Mouse (Mus musculus) MEL (cell line): ENCODE results near the gene Clic4. TPM values are rescaled to one million over a fixed set of nuclear protein-coding genes. Genes with fewer than 3 reads are reported as not detected.

Source experiments
- DNase-seq: peaks from one replicate; pipeline ENCODE4 v3.0.0; 2011; ENCODE audit warnings: low read depth, low spot score
- H3K27ac ChIP-seq: 2 replicates; pipeline ENCODE4 v1.5.1; 2012; ENCODE audit warnings: low read depth, mild to moderate bottlenecking, control low read depth, low read length, moderate library complexity; ENCODE audit not compliant: control insufficient read depth
- H3K27me3 ChIP-seq, 2 experiments: fragments of 150-350 bp in 1 of 2; sonication (generic) in 1 of 2; 2 replicates each; pipeline ENCODE4 v1.6.1; 2012; ENCODE audit warnings: low read length in 2 of 2, mild to moderate bottlenecking in 2 of 2, improper control_type of control experiment in 1 of 2, moderate library complexity in 1 of 2; ENCODE audit not compliant: insufficient read depth in 2 of 2, control insufficient read depth in 1 of 2
- H3K36me3 ChIP-seq, 2 experiments: 2 replicates each; pipeline ENCODE4 v1.6.1; 2012 to 2014; ENCODE audit warnings: low read length in 2 of 2, improper control_type of control experiment in 1 of 2, inconsistent platforms in 1 of 2, mild to moderate bottlenecking in 1 of 2; ENCODE audit not compliant: insufficient read depth in 2 of 2, control insufficient read depth in 1 of 2
- H3K4me1 ChIP-seq, 2 experiments: fragments of 150-350 bp in 1 of 2; sonication (generic) in 1 of 2; 2 replicates each; pipeline ENCODE4 v1.6.1; 2012; ENCODE audit warnings: low read length in 2 of 2, improper control_type of control experiment in 1 of 2, mild to moderate bottlenecking in 1 of 2; ENCODE audit not compliant: insufficient read depth in 2 of 2, control insufficient read depth in 1 of 2
- H3K4me3 ChIP-seq, 2 experiments: fragments of 150-350 bp in 1 of 2; sonication (generic) in 1 of 2; 2 replicates each; pipeline ENCODE4 v1.5.1; 2012; ENCODE audit warnings: low read depth in 2 of 2, low read length in 2 of 2, mild to moderate bottlenecking in 2 of 2, moderate library complexity in 2 of 2, control low read depth in 1 of 2, improper control_type of control experiment in 1 of 2; ENCODE audit not compliant: control insufficient read depth in 1 of 2, insufficient read depth in 1 of 2
- H3K79me2 ChIP-seq: 2 replicates; pipeline ENCODE4 v1.6.1; 2012; ENCODE audit warnings: mild to moderate bottlenecking, low read length, moderate library complexity; ENCODE audit not compliant: control insufficient read depth, poor library complexity, insufficient read depth
- H3K9ac ChIP-seq: 2 replicates; pipeline ENCODE4 v1.6.1; 2012; ENCODE audit warnings: low read depth, mild to moderate bottlenecking, control low read depth, low read length, moderate library complexity; ENCODE audit not compliant: control insufficient read depth, poor library complexity, severe bottlenecking
- H3K9me3 ChIP-seq: fragments of 150-350 bp; sonication (generic); replicated peaks from 2 replicates; pipeline ENCODE4 v1.6.1; 2012; ENCODE audit warnings: mild to moderate bottlenecking, low read length, improper control_type of control experiment, moderate library complexity; ENCODE audit not compliant: insufficient read depth
- BHLHE40 ChIP-seq: IDR thresholded peaks from 2 replicates; pipeline ENCODE4 v1.6.1; 2012; ENCODE audit warnings: low read depth, mild to moderate bottlenecking, inconsistent platforms, low read length, improper control_type of control experiment, borderline replicate concordance
- CHD1 ChIP-seq: IDR thresholded peaks from 2 replicates; pipeline ENCODE4 v1.6.1; 2012; ENCODE audit warnings: low read depth, mild to moderate bottlenecking, inconsistent platforms, low read length, improper control_type of control experiment
- CHD2 ChIP-seq: IDR thresholded peaks from 2 replicates; pipeline ENCODE4 v1.6.1; 2011; ENCODE audit warnings: low read length, improper control_type of control experiment
- ELF1 ChIP-seq: IDR thresholded peaks from 2 replicates; pipeline ENCODE4 v1.6.1; 2014; ENCODE audit warnings: low read depth, mild to moderate bottlenecking, inconsistent platforms, low read length, improper control_type of control experiment, moderate library complexity
- EP300 ChIP-seq, 2 experiments: IDR thresholded peaks; 2 replicates each; pipeline ENCODE4 v1.6.1; 2011; ENCODE audit warnings: improper control_type of control experiment in 2 of 2, low read length in 2 of 2, low read depth in 1 of 2, mild to moderate bottlenecking in 1 of 2
- ETS1 ChIP-seq: IDR thresholded peaks from 2 replicates; pipeline ENCODE4 v1.6.1; 2012; ENCODE audit warnings: low read depth, mild to moderate bottlenecking, inconsistent platforms, low read length, improper control_type of control experiment, moderate library complexity
- GATA1 ChIP-seq: IDR thresholded peaks from 2 replicates; pipeline ENCODE4 v1.6.1; 2011; ENCODE audit warnings: low read depth, low read length, improper control_type of control experiment
- HCFC1 ChIP-seq: IDR thresholded peaks from 2 replicates; pipeline ENCODE4 v1.6.1; 2012; ENCODE audit warnings: low read depth, mild to moderate bottlenecking, inconsistent platforms, low read length, improper control_type of control experiment, moderate library complexity
- KAT2A ChIP-seq: conservative IDR thresholded peaks from 2 replicates; pipeline ENCODE4 v1.6.1; 2012; ENCODE audit warnings: low read depth, low read length, improper control_type of control experiment, inconsistent platforms
- MAZ ChIP-seq: IDR thresholded peaks from 2 replicates; pipeline ENCODE4 v1.6.1; 2012; ENCODE audit warnings: low read depth, mild to moderate bottlenecking, inconsistent platforms, low read length, improper control_type of control experiment
- MEF2A ChIP-seq: IDR thresholded peaks from 2 replicates; pipeline ENCODE4 v1.6.1; 2014; ENCODE audit warnings: low read depth, mild to moderate bottlenecking, inconsistent platforms, low read length, improper control_type of control experiment; ENCODE audit not compliant: poor library complexity, insufficient replicate concordance, severe bottlenecking; ENCODE audit errors: extremely low read depth
- MXI1 ChIP-seq: IDR thresholded peaks from 2 replicates; pipeline ENCODE4 v1.6.1; 2011; ENCODE audit warnings: mild to moderate bottlenecking, low read depth, low read length, improper control_type of control experiment
- NELFE ChIP-seq: IDR thresholded peaks from 2 replicates; pipeline ENCODE4 v1.6.1; 2011; ENCODE audit warnings: low read depth, low read length, improper control_type of control experiment
- RAD21 ChIP-seq: IDR thresholded peaks from 2 replicates; pipeline ENCODE4 v1.6.1; 2011; ENCODE audit warnings: mild to moderate bottlenecking, low read depth, low read length, improper control_type of control experiment
- RCOR1 ChIP-seq: IDR thresholded peaks from 2 replicates; pipeline ENCODE4 v1.6.1; 2012; ENCODE audit warnings: low read depth, mild to moderate bottlenecking, inconsistent platforms, low read length, improper control_type of control experiment
- SIN3A ChIP-seq: IDR thresholded peaks from 2 replicates; pipeline ENCODE4 v1.6.1; 2012; ENCODE audit warnings: low read length, improper control_type of control experiment, inconsistent platforms
- TAL1 ChIP-seq: IDR thresholded peaks from 2 replicates; pipeline ENCODE4 v1.6.1; 2012; ENCODE audit warnings: mild to moderate bottlenecking, inconsistent platforms, low read length, moderate library complexity, mixed read lengths
- TBP ChIP-seq: IDR thresholded peaks from 2 replicates; pipeline ENCODE4 v1.8.0; 2011; ENCODE audit warnings: low read depth, low read length, improper control_type of control experiment
- TCF12 ChIP-seq: IDR thresholded peaks from 2 replicates; pipeline ENCODE4 v1.6.1; 2014; ENCODE audit warnings: low read depth, mild to moderate bottlenecking, inconsistent platforms, low read length, improper control_type of control experiment, moderate library complexity
- USF2 ChIP-seq, 2 experiments: IDR thresholded peaks; 2 replicates each; pipeline ENCODE4 v1.6.1; 2011 to 2012; ENCODE audit warnings: improper control_type of control experiment in 2 of 2, low read length in 2 of 2, borderline replicate concordance in 1 of 2, inconsistent platforms in 1 of 2, low read depth in 1 of 2, mild to moderate bottlenecking in 1 of 2; ENCODE audit not compliant: insufficient read depth in 1 of 2
- ZNF384 ChIP-seq: IDR thresholded peaks from 2 replicates; pipeline ENCODE4 v1.6.1; 2012; ENCODE audit warnings: low read depth, mild to moderate bottlenecking, inconsistent platforms, low read length, improper control_type of control experiment
- polyA plus RNA-seq, 2 experiments: library from polyadenylated mRNA; stranded (reverse) in 1 of 2; unstranded in 1 of 2; fragments of >175 nt in 1 of 2; fragments of >200 nt in 1 of 2; gene quantifications; 2 replicates each; pipeline versions ENCODE4 v1.2.1 to v1.2.4; 2012; ENCODE audit warnings: low replicate concordance in 2 of 2, low read depth in 1 of 2; ENCODE audit not compliant: insufficient read length in 2 of 2, insufficient read depth in 1 of 2, missing spikeins in 1 of 2
- total RNA-seq: library from RNA; depleted of rRNA; stranded (reverse); fragments of 300-350 nt; gene quantifications from 2 replicates; pipeline ENCODE4 v1.2.3, GENCODE M21; 2012

The Clic4 gene
- total and polyA plus RNA-seq, 3 experiments = 32.9 to 274 (median 83.8) TPM

DNA sequence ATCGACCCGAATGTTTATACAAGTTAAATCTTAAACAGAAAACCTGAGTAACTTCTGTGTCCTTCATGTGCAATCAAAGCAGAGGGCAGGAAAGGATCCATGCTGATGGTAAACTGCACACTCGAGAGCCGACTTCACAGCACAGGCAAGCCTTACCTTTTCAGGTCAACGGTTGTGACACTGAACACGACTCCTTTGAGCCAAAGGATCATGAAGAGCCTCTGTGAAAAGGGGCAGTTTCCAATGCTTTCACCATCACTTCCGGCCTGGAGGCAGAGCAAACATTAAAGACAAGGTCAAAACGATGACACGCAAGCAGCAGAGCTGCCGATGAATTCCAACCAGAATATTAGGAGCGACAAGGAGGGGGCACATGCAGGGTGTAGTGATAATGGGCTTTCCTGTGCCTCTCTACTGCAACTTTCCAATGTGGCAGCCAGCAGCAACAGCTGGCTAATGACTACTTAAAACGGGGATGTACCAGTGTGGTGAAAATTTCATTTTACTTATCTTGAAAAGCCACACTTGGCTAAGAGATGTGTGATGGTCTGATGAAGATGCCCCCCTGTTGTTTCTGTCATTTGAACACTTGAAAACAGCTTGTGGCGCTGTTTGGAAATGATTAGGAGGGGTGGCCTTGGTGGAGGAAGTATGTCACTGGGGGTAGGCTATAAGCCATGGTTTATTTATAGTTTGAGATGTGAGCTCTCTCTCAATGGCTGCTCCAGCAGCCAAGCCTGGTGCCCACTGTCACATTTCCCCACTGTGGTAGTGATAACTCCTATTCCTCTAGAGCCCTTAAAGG is 33.7 kb downstream of the Clic4 start:
- H3K4me1 ChIP-seq = peaks cover 41 to 45% of the 10 kb centered on the region in 2 experiments
- H3K9ac ChIP-seq = no peak overlapping the region
- TF ChIP-seq CHD2 = no peak
- 0 out of 2 replicates have a peak, but pooled peaks have one; percentile 11 for TF ChIP-seq ELF1
- peak; percentile 90 for TF ChIP-seq SIN3A
- TF ChIP-seq NELFE = no peak
- peak; percentile 59 for TF ChIP-seq MXI1
- peak; percentile 97 for TF ChIP-seq ETS1
- no peak for TF ChIP-seq RAD21
- 0 out of 2 replicates have a peak, but pooled peaks have one; percentile 34 for TF ChIP-seq HCFC1
- TF ChIP-seq MAZ = peak; percentile 52; the same call in 1 of the 2 replicates
- TF ChIP-seq KAT2A = no peak
- no peak for TF ChIP-seq CHD1
- TF ChIP-seq EP300 (IDR thresholded peaks at IDR 0.05; ENCODE audit: low read depth in 1 of 2, low read length in 2 of 2) = peak; percentile 86 to 92
- TF ChIP-seq TBP = 0 out of 2 replicates have a peak, but pooled peaks have one; percentile 11
- no peak for TF ChIP-seq USF2 (IDR thresholded peaks at IDR 0.05; ENCODE audit: borderline replicate concordance in 1 of 2, insufficient read depth in 1 of 2, low read depth in 1 of 2, low read length in 2 of 2)
- TF ChIP-seq GATA1 = peak; percentile 91
- TF ChIP-seq ZNF384 = 0 out of 2 replicates have a peak, but pooled peaks have one; percentile 8
- peak; percentile 72; the same call in 1 of the 2 replicates for TF ChIP-seq RCOR1
- TF ChIP-seq BHLHE40 = no peak
- peak; percentile 94 for TF ChIP-seq MEF2A
- peak; percentile 96 for TF ChIP-seq TCF12
- TF ChIP-seq TAL1 = peak; percentile 96
- H3K79me2 ChIP-seq = peaks cover 15% of the 10 kb centered on the region
- H3K9me3 ChIP-seq = no peaks in the 10 kb centered on the region
- H3K36me3 ChIP-seq = peaks cover 9 to 48% of the 10 kb centered on the region in 2 experiments
- H3K4me3 ChIP-seq = no peak overlapping the region
- H3K27me3 ChIP-seq = no peaks in the 10 kb centered on the region
- H3K27ac ChIP-seq = peak overlapping the region; percentile 65
- peak; percentile 92 for DNase-seq
